Mouse (Mus musculus) urinary bladder, postnatal 4 days (tissue): ENCODE results near the gene Gab2.

ENCODE experiments used
- DNase-seq, 2 experiments: peaks; one replicate each; pipeline ENCODE4 v3.0.0; 2021 to 2022; ENCODE audit warnings: low spot score in 2 of 2

Gene Gab2

GRCm38 (mm10) chr7:97081242-97081958 lies at the start of gene Gab2:
Gene Gab2, plus strand, starts transcription at chr7:97081586.
- DNase-seq: peak; percentile 70 to 73

GRCm38 (mm10) chr7:97032412-97032811 lies 49.0 kb upstream of the Gab2 start:
- DNase-seq: no peak

GRCm38 (mm10) chr7:97039641-97040040 lies 41.7 kb upstream of the Gab2 start:
- DNase-seq: no peak

- DNase-seq: no peak
Measured at GRCm38 (mm10) chr7:97041868-97042449, 39.4 kb upstream of the Gab2 start.

- no peak for DNase-seq
Measured at GRCm38 (mm10) chr7:97042981-97043380, 38.4 kb upstream of the Gab2 start.

- no peak for DNase-seq
Measured at GRCm38 (mm10) chr7:97060966-97061365, 20.4 kb upstream of the Gab2 start.

GRCm38 (mm10) chr7:97071512-97071911 lies 9.9 kb upstream of the Gab2 start:
- no peak for DNase-seq

- no peak for DNase-seq
Measured at GRCm38 (mm10) chr7:97072061-97072460, 9.3 kb upstream of the Gab2 start.

- DNase-seq: no peak
Measured at GRCm38 (mm10) chr7:97074974-97075373, 6.4 kb upstream of the Gab2 start.

GRCm38 (mm10) chr7:97076977-97077376 lies 4.4 kb upstream of the Gab2 start:
- no peak for DNase-seq

- DNase-seq: no peak
Measured at GRCm38 (mm10) chr7:97078685-97079084, 2.7 kb upstream of the Gab2 start.

- DNase-seq: no peak
Measured at GRCm38 (mm10) chr7:97079145-97079544, 2.2 kb upstream of the Gab2 start.

GRCm38 (mm10) chr7:97079651-97080365 lies 1.6 kb upstream of the Gab2 start:
- no peak for DNase-seq

GRCm38 (mm10) chr7:97080621-97081241 lies 655 bp upstream of the Gab2 start:
- no peak for DNase-seq

- no peak for DNase-seq
Measured at GRCm38 (mm10) chr7:97081959-97082218, 503 bp downstream of the Gab2 start.

GRCm38 (mm10) chr7:97082219-97083101 lies 1.1 kb downstream of the Gab2 start:
- peak; percentile 68 to 73 for DNase-seq

GRCm38 (mm10) chr7:97083579-97083978 lies 2.2 kb downstream of the Gab2 start:
- DNase-seq: no peak

GRCm38 (mm10) chr7:97084181-97084580 lies 2.8 kb downstream of the Gab2 start:
- no peak for DNase-seq

GRCm38 (mm10) chr7:97085291-97085690 lies 3.9 kb downstream of the Gab2 start:
- no peak for DNase-seq

- no peak for DNase-seq
Measured at GRCm38 (mm10) chr7:97094241-97094640, 12.9 kb downstream of the Gab2 start.

GRCm38 (mm10) chr7:97108119-97108518 lies 26.7 kb downstream of the Gab2 start:
- no peak for DNase-seq

- DNase-seq: no peak
Measured at GRCm38 (mm10) chr7:97128949-97129348, 47.6 kb downstream of the Gab2 start.
